Mouse (Mus musculus) left cerebral cortex, adult 2 months (tissue): ENCODE measurements around the gene Iffo2. TPM values are rescaled to one million over a fixed set of nuclear protein-coding genes. Genes with fewer than 3 reads are reported as not detected.

Source experiments
- DNase-seq, 2 experiments: peaks; one replicate each; pipeline ENCODE4 v3.0.0; 2021 to 2022; ENCODE audit warnings: low spot score in 2 of 2, mixed read lengths in 1 of 2; ENCODE audit errors: extremely low spot score in 1 of 2
- H3K27ac ChIP-seq: fragments of 200-600 bp; 2 replicates; pipeline ENCODE4 v1.8.1; 2022
- H3K4me3 ChIP-seq: fragments of 200-600 bp; 2 replicates; pipeline ENCODE4 v1.8.1; 2022
- CTCF ChIP-seq: fragments of 200-600 bp; IDR thresholded peaks from 2 replicates; pipeline ENCODE4 v1.8.1; 2022; ENCODE audit warnings: antibody characterized with exemption, mild to moderate bottlenecking, moderate library complexity
- intact Hi-C: fragments of 180-260 bp; cut with DNase I; formaldehyde crosslinking; loops from one replicate; pipeline ENCODE4 v1.15.1; 2025
- total RNA-seq, 2 experiments: library from RNA; stranded (reverse); gene quantifications; 2 replicates each; pipeline ENCODE4 v1.2.3; 2021

Iffo2 gene
- total RNA-seq, 2 experiments from 2014 or later: 18.8 to 20.0 TPM

GRCm38 (mm10) chr4:139535719-139536118, 5.4 kb downstream of the Iffo2 start:
- intact Hi-C loops: loop anchor here (1.0 kb wide), 1 partner anchor 7 kb away; no protein-coding TSS in a partner anchor
- Histone ChIP-seq H3K4me3 (no peak overlapping the region), H3K27ac (no peak overlapping the region)
- TF ChIP-seq CTCF: no peak
- no peak for DNase-seq

- no peak for DNase-seq
- no peak for TF ChIP-seq CTCF
- intact Hi-C loops: loop anchor here (1.0 kb wide), 1 partner anchor 8 kb away; no protein-coding TSS in a partner anchor
- H3K4me3 ChIP-seq: no peak overlapping the region
- no peak overlapping the region for H3K27ac ChIP-seq
Observed at GRCm38 (mm10) chr4:139536706-139537105, 6.4 kb downstream of the Iffo2 start.

DNA sequence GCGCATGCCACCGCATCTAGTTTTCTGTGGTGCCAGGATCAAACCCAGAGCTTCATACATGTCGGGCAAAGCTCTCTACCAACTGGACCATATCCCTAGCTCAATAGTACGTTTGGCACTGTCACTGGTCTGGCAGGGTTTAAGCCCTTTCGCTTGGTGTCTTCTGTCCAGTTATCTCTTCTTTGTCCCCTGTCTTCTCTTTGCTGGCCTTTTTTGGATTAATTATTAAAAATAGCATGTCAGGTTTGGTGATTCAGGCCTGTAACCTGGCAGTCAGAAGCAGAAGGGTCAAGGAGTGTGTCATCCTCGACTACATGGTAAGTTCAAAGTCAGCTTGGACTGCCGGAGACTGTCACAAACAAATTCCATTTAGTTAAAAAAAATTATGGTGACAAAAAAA, 10.4 kb downstream of the Iffo2 start:
- intact Hi-C loops: no loop called here
- Histone ChIP-seq H3K27ac (no peak overlapping the region), H3K4me3 (no peak overlapping the region)
- no peak for DNase-seq
- TF ChIP-seq CTCF: no peak

DNA sequence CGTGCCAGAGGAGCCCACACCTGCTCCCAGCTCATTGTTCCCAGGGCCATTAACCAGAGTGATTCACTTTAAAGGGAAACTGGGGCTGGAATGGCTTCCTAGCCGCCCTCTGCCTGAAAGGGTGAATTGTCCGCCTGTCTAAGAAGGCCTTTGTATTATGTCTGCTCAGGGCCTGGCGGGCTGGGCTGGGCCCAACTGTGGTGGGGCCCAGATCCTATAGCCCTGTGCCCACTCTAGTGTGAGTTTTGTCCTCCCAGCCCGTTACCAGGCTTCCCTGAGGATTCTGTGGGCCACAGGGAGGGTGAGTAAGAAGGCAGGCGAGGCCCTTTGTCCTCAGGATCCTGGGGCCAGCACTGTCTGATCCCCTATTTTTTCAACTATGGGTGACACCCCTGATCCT, 15.4 kb downstream of the Iffo2 start:
- TF ChIP-seq CTCF: no peak
- no peak overlapping the region for H3K27ac ChIP-seq
- no peak for DNase-seq
- intact Hi-C loops: no loop called here
- no peak overlapping the region for H3K4me3 ChIP-seq

GRCm38 (mm10) chr4:139549448-139549847, 19.1 kb downstream of the Iffo2 start:
- no peak for DNase-seq
- TF ChIP-seq CTCF: no peak
- intact Hi-C loops: no loop called here
- Histone ChIP-seq H3K27ac (no peak overlapping the region), H3K4me3 (no peak overlapping the region)

- Histone ChIP-seq H3K4me3 (no peak overlapping the region), H3K27ac (no peak overlapping the region)
- DNase-seq: no peak
- intact Hi-C loops: no loop called here
- no peak for TF ChIP-seq CTCF
Observed at GRCm38 (mm10) chr4:139555235-139555634, 24.9 kb downstream of the Iffo2 start.

GRCm38 (mm10) chr4:139555951-139556350, 25.6 kb downstream of the Iffo2 start:
- no peak overlapping the region for H3K4me3 ChIP-seq

DNA sequence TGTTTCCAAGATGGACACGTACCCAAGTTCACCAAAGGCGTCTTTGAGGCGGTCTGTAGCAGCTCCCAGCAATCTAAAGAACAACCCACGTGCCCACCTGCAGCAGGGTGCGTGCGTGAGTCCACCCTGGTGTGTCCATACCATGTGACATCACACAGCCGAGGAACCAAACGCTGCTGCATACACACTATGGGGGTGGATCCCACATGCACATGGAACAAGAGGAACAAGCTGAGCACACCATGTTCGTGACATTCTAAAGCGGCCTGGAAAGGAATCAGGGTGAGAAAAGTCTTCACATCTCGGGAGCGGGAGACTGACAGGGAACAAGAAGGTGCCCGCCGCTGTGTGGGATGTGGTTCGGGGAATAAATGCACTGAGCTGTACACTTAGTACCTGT, 38.0 kb downstream of the Iffo2 start:
- H3K4me3 ChIP-seq: no peak overlapping the region
- no peak for TF ChIP-seq CTCF
- H3K27ac ChIP-seq: no peak overlapping the region
- DNase-seq: no peak
- intact Hi-C loops: loop anchor here (5.0 kb wide), 1 partner anchor 66 kb away; no protein-coding TSS in a partner anchor

More at GRCm38 (mm10) chr4:139555951-139556350, 25.6 kb downstream of the Iffo2 start:
- no peak overlapping the region for H3K27ac ChIP-seq
- TF ChIP-seq CTCF: no peak
- intact Hi-C loops: no loop called here
- no peak for DNase-seq

DNA sequence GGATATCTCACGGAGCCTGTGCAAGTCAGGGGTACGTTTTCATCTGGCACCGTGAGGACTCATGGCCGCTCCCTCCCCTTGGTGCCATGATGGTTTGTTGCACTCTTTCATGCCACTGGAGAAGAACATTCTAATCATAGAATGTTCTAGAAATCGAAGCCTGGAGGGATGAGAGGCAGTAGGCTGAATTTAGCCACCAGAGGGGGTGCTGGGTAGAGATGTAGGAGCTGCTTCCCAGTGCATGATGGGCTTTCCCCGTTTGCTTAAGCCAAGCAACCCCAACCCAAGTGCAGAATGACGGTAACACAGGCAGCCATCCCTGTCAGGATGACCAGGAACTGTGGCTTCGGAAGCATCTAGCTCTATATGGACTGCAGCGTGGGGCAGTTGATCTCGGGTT, 40.4 kb downstream of the Iffo2 start:
- Histone ChIP-seq H3K27ac (no peak overlapping the region), H3K4me3 (no peak overlapping the region)
- no peak for DNase-seq
- peak; percentile 28 for TF ChIP-seq CTCF
- intact Hi-C loops: loop anchor here (5.0 kb wide), 1 partner anchor 78 kb away; no protein-coding TSS in a partner anchor

DNA sequence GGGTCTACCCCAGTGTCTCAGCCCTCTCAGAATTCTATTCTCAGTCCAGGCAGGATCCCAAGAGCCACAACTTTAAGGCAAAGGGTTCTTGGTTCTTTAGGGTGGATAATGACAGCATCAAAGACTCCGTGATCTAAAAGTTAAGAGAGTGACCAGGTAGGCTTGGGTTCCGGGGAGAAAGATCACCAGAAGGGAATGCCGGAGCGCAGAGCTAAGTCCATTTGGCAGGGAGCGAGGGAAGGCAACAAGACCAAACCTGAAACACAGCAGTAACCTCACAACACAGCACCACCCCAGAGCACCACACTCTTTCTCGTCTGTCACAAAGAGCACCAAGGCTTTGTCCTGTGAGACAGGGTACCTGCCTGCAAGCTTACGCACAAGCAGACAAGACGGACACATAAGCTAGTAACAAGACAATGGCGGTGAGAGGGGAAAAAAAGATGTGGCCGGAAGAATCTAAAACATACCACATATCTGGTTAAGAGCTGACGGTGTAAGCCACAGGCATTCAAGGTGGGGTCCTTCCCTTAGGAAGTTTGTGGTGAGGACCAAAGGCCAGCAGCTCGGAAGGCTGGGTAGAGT, 42.7 kb downstream of the Iffo2 start:
- Histone ChIP-seq H3K4me3 (no peak overlapping the region), H3K27ac (no peak overlapping the region)
- TF ChIP-seq CTCF: no peak
- no peak for DNase-seq
- intact Hi-C loops: loop anchor here (5.0 kb wide), 1 partner anchor 81 kb away; no protein-coding TSS in a partner anchor

DNA sequence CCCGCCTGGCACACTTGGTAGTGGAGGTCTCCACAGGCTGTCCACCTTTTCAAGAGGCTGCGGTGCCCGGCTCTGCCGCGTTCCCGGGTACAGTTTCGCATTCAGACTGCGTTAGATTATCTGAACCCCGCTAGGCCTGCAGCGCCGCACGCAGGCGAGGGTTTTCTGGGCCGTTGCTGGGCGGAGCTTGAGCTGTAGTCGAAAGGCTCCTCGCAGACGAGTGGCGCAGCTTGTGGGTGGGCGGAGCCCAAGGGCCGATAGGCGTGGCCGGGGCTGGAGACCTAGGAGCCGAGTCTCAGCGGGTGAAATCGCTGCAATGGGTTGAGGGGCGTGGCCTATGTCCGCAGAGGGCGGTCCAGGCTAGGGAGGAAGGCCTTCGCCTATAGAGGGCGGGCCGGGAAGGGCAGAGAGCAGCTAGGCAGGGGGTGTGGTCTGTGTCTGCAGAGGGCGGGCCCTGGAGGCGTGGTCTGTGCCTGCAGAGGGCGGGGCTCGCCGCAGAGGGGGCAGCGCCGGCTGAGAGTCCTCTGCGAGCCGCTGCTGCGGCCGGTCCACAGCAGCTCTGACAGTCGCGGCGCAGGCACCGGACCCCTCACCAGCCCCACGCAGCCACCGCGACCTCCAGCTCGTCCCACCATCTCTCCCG, 43.9 kb downstream of the Iffo2 start:
- DNase-seq: peak; percentile 97 to 98
- Histone ChIP-seq H3K4me3 (peak overlapping the region; percentile 94), H3K27ac (peak overlapping the region; percentile 82)
- TF ChIP-seq CTCF: peak; percentile 61
- intact Hi-C loops: loop anchor here (1.0 to 5.0 kb wide), 4 partner anchors 28 to 104 kb away; no protein-coding TSS in a partner anchor

- peak overlapping the region; percentile 94 for H3K4me3 ChIP-seq
- intact Hi-C loops: loop anchor here (1.0 to 5.0 kb wide), 4 partner anchors 27 to 105 kb away; no protein-coding TSS in a partner anchor
- no peak; the same call in 1 of the 2 replicates for TF ChIP-seq CTCF
- DNase-seq: peak; percentile 67 to 70
- peak overlapping the region; percentile 82 for H3K27ac ChIP-seq
Observed at GRCm38 (mm10) chr4:139574799-139575672, 44.7 kb downstream of the Iffo2 start.
